Mouse (Mus musculus) regulatory T cell (primary cell): ENCODE results near the gene Slit3.

Source experiments
- in situ Hi-C: fragments of 300-600 bp; cut with MboI, MseI; formaldehyde crosslinking; loops from one replicate; pipeline ENCODE4 v1.15.1; 2025; ENCODE audit warnings: high pct_unique_total_duplicates

The Slit3 gene

GRCm38 (mm10) chr11:35194826-35195225 is 73.8 kb downstream of the Slit3 start:
- in situ Hi-C loops, result no loop called here

GRCm38 (mm10) chr11:35196777-35197176 is 75.8 kb downstream of the Slit3 start:
- in situ Hi-C loops, result no loop called here

GRCm38 (mm10) chr11:35198537-35199088 is 77.6 kb downstream of the Slit3 start:
- in situ Hi-C loops, result no loop called here

- in situ Hi-C loops, result no loop called here
Measured at GRCm38 (mm10) chr11:35202332-35202731, 81.3 kb downstream of the Slit3 start.

- in situ Hi-C loops, result no loop called here
Measured at GRCm38 (mm10) chr11:35203673-35204072, 82.6 kb downstream of the Slit3 start.

- in situ Hi-C loops, result no loop called here
Measured at GRCm38 (mm10) chr11:35204084-35204483, 83.1 kb downstream of the Slit3 start.

GRCm38 (mm10) chr11:35210728-35211682 is 90.0 kb downstream of the Slit3 start:
- in situ Hi-C loops, result no loop called here

GRCm38 (mm10) chr11:35224025-35224424 is 103.0 kb downstream of the Slit3 start:
- in situ Hi-C loops, result no loop called here

GRCm38 (mm10) chr11:35231361-35232090 is 110.5 kb downstream of the Slit3 start:
- in situ Hi-C loops, result no loop called here

- in situ Hi-C loops, result no loop called here
Measured at GRCm38 (mm10) chr11:35232321-35232720, 111.3 kb downstream of the Slit3 start.

- in situ Hi-C loops, result no loop called here
Measured at GRCm38 (mm10) chr11:35241379-35241778, 120.4 kb downstream of the Slit3 start.

- in situ Hi-C loops, result no loop called here
Measured at GRCm38 (mm10) chr11:35243597-35243996, 122.6 kb downstream of the Slit3 start.

- in situ Hi-C loops, result no loop called here
Measured at GRCm38 (mm10) chr11:35244526-35244925, 123.5 kb downstream of the Slit3 start.

- in situ Hi-C loops, result no loop called here
Measured at GRCm38 (mm10) chr11:35246623-35247022, 125.6 kb downstream of the Slit3 start.

GRCm38 (mm10) chr11:35248088-35248487 is 127.1 kb downstream of the Slit3 start:
- in situ Hi-C loops, result no loop called here

GRCm38 (mm10) chr11:35250871-35251418 is 129.9 kb downstream of the Slit3 start:
- in situ Hi-C loops, result no loop called here

GRCm38 (mm10) chr11:35251910-35252309 is 130.9 kb downstream of the Slit3 start:
- in situ Hi-C loops, result no loop called here

GRCm38 (mm10) chr11:35257351-35257750 is 136.3 kb downstream of the Slit3 start:
- in situ Hi-C loops, result no loop called here

GRCm38 (mm10) chr11:35261562-35262087 is 140.6 kb downstream of the Slit3 start:
- in situ Hi-C loops, result loop anchor here (10.0 kb wide), 1 partner anchor 1877 kb away; no protein-coding TSS in a partner anchor

- in situ Hi-C loops, result loop anchor here (10.0 kb wide), 1 partner anchor 1878 kb away; no protein-coding TSS in a partner anchor
Measured at GRCm38 (mm10) chr11:35262289-35262941, 141.4 kb downstream of the Slit3 start.

GRCm38 (mm10) chr11:35264749-35265148 is 143.7 kb downstream of the Slit3 start:
- in situ Hi-C loops, result loop anchor here (10.0 kb wide), 1 partner anchor 1880 kb away; no protein-coding TSS in a partner anchor
